Mouse (Mus musculus): ENCODE measurements around the gene Hbb-bh1.
"Not testable (repeated sequence)": the region's sequence is repeated elsewhere in the genome, so short reads cannot be mapped to it uniquely, and the experiment has no call there.

Gene Hbb-bh1

GRCm38 (mm10) chr7:103843034-103843433 lies at the start of gene Hbb-bh1:
TSS of gene Hbb-bh1 (minus strand) at chr7:103843164.
- DNase-seq = no peak

GRCm38 (mm10) chr7:103886152-103886551 lies 43.2 kb upstream of the Hbb-bh1 start, which contains the start of gene Olfr66:
TSS of gene Olfr66 (minus strand) at chr7:103886252.
- DNase-seq = no peak

- DNase-seq = no peak
These were observed 34.1 kb upstream of the Hbb-bh1 start for GRCm38 (mm10) chr7:103877093-103877492.

- DNase-seq = no peak
These were observed 31.5 kb upstream of the Hbb-bh1 start for GRCm38 (mm10) chr7:103874451-103874850.

GRCm38 (mm10) chr7:103873064-103873463 lies 30.1 kb upstream of the Hbb-bh1 start:
- DNase-seq = no peak

GRCm38 (mm10) chr7:103870667-103871066 lies 27.7 kb upstream of the Hbb-bh1 start:
- no peak for DNase-seq

- no peak for DNase-seq
These were observed 22.8 kb upstream of the Hbb-bh1 start for GRCm38 (mm10) chr7:103865716-103866115.

- no peak for DNase-seq
These were observed 18.6 kb upstream of the Hbb-bh1 start for GRCm38 (mm10) chr7:103861531-103861930.

GRCm38 (mm10) chr7:103860855-103861254 lies 17.9 kb upstream of the Hbb-bh1 start:
- no peak for DNase-seq

GRCm38 (mm10) chr7:103859076-103859475 lies 16.1 kb upstream of the Hbb-bh1 start:
- no peak for DNase-seq

- DNase-seq = no peak
These were observed 11.7 kb upstream of the Hbb-bh1 start for GRCm38 (mm10) chr7:103854669-103855068.

GRCm38 (mm10) chr7:103853090-103853489 lies 10.1 kb upstream of the Hbb-bh1 start, which contains the start of gene Hbb-y:
TSS of gene Hbb-y (minus strand) at chr7:103853216.
- no peak for DNase-seq

GRCm38 (mm10) chr7:103844525-103845325 lies 1.8 kb upstream of the Hbb-bh1 start:
- DNase-seq = no peak

GRCm38 (mm10) chr7:103840268-103840667 lies 2.7 kb downstream of the Hbb-bh1 start, which contains the start of gene Hbb-bh2:
TSS of gene Hbb-bh2 (minus strand) at chr7:103840520.
- no peak for DNase-seq

- no peak for DNase-seq
These were observed 15.2 kb downstream of the Hbb-bh1 start, which contains the start of gene Hbb-bs for GRCm38 (mm10) chr7:103827808-103828207. TSS of gene Hbb-bs (minus strand) at chr7:103828096.

GRCm38 (mm10) chr7:103827139-103827538 lies 15.8 kb downstream of the Hbb-bh1 start:
- DNase-seq = not testable (repeated sequence)

GRCm38 (mm10) chr7:103826255-103826887 lies 16.6 kb downstream of the Hbb-bh1 start:
- DNase-seq = no peak

- DNase-seq = no peak
These were observed 17.3 kb downstream of the Hbb-bh1 start for GRCm38 (mm10) chr7:103825536-103826254.

- DNase-seq = no peak
These were observed 18.4 kb downstream of the Hbb-bh1 start for GRCm38 (mm10) chr7:103824597-103824996.

- not testable (repeated sequence) for DNase-seq
These were observed 27.9 kb downstream of the Hbb-bh1 start for GRCm38 (mm10) chr7:103815085-103815484.

GRCm38 (mm10) chr7:103813766-103814165 lies 29.2 kb downstream of the Hbb-bh1 start, which contains the start of gene Hbb-bt:
TSS of gene Hbb-bt (minus strand) at chr7:103813996.
- DNase-seq = no peak

GRCm38 (mm10) chr7:103813152-103813551 lies 29.8 kb downstream of the Hbb-bh1 start:
- not testable (repeated sequence) for DNase-seq

GRCm38 (mm10) chr7:103812174-103812573 lies 30.8 kb downstream of the Hbb-bh1 start:
- DNase-seq = no peak
